Comparison of ENCODE assay signal across 16 mouse cellular contexts in the genomic region with DNA sequence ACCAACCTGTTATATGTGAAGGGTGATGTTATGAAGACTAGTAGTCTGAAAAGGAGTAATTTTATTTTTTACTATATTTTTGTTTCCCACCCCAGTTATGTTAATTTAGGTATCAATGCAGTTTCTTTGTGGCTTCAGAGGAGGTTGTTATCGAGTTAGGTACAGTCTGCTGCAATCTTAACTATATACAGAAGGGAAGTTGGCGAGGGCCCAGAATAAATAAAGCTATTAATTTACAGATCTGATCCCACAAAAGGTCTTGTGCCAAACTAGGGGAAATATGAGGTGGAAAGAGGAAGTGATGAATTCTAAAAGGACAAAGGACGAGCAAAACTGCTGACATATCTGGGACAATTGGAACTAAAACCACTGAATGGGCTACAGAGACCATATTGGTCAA.
"Had no signal": no experiment of that assay in that cellular context is flagged by ENCODE, and none has a peak within 500 bp of the region (broad histone marks: within the 10 kb centered on the region; RNA-seq: fewer than 3 reads in every experiment).

No protein-coding gene starts in this region.

- H3K4me3 ChIP-seq: lung, embryonic 15.5 days; megakaryocyte, embryonic 14.5 days; midbrain, embryonic 13.5 days; midbrain, embryonic 15.5 days; neural tube, embryonic 12.5 days; stomach, embryonic 15.5 days had no signal

- H3K27ac ChIP-seq: lung, embryonic 15.5 days; macrophage; midbrain, embryonic 13.5 days; midbrain, embryonic 15.5 days; neural tube, embryonic 12.5 days; stomach, embryonic 15.5 days; stomach, postnatal 0 days had no signal

- H3K4me1 ChIP-seq: lung, embryonic 15.5 days; megakaryocyte, embryonic 14.5 days; midbrain, embryonic 13.5 days; midbrain, embryonic 15.5 days; neural tube, embryonic 12.5 days; stomach, embryonic 15.5 days had no signal

- H3K9ac ChIP-seq: lung, embryonic 15.5 days; midbrain, embryonic 13.5 days; midbrain, embryonic 15.5 days; neural tube, embryonic 12.5 days; stomach, embryonic 15.5 days had no signal

- H3K4me2 ChIP-seq: lung, embryonic 15.5 days; midbrain, embryonic 11.5 days; midbrain, embryonic 13.5 days; midbrain, embryonic 15.5 days; neural tube, embryonic 12.5 days; stomach, embryonic 15.5 days had no signal

- DNase-seq: lung, adult 2 months; lung, postnatal 14 days; lung, postnatal 36 days; right cerebral cortex, postnatal 14 days; thymus, adult 2 months; thymus, postnatal 25 days had no signal

- H3K9me3 ChIP-seq: lung, embryonic 15.5 days; megakaryocyte, embryonic 14.5 days; midbrain, embryonic 13.5 days; midbrain, embryonic 15.5 days; neural tube, embryonic 12.5 days; stomach, embryonic 15.5 days had no signal

- ATAC-seq: lung, postnatal 0 days; midbrain, embryonic 13.5 days; midbrain, embryonic 15.5 days had no signal

- H3K27me3 ChIP-seq: lung, embryonic 15.5 days; megakaryocyte, embryonic 14.5 days; midbrain, embryonic 13.5 days; midbrain, embryonic 15.5 days; neural tube, embryonic 12.5 days; stomach, embryonic 15.5 days had no signal
